Mouse (Mus musculus) hindbrain, embryonic 15.5 days (tissue): Measurements from ENCODE around the gene Lin9. TPM values are rescaled to one million over a fixed set of nuclear protein-coding genes. Genes with fewer than 3 reads are reported as not detected.

Experiments used
- ATAC-seq: fragments of 200-750 bp; cut with Nextera tagmentation; 2 replicates; pipeline ENCODE4 v1.8.0; 2017; ENCODE audit warnings: low read depth, moderate number of reproducible peaks, moderate TSS enrichment; ENCODE audit not compliant: low FRiP score
- H3K27ac ChIP-seq: fragments of 300-500 bp; sonication (generic); replicated peaks from 2 replicates; pipeline ENCODE4 v1.5.1; 2015; ENCODE audit warnings: mild to moderate bottlenecking, inconsistent platforms
- H3K27me3 ChIP-seq: fragments of 300-500 bp; sonication (generic); 2 replicates; pipeline ENCODE4 v1.6.1; 2015; ENCODE audit warnings: control low read depth, inconsistent platforms
- H3K36me3 ChIP-seq: fragments of 300-500 bp; sonication (generic); 2 replicates; pipeline ENCODE4 v1.6.1; 2015; ENCODE audit warnings: control low read depth, inconsistent platforms
- H3K4me1 ChIP-seq: fragments of 300-500 bp; sonication (generic); replicated peaks from 2 replicates; pipeline ENCODE4 v1.6.1; 2015; ENCODE audit warnings: control low read depth, inconsistent platforms
- H3K4me2 ChIP-seq: fragments of 300-500 bp; sonication (generic); 2 replicates; pipeline ENCODE4 v1.6.1; 2015; ENCODE audit warnings: moderate library complexity, mild to moderate bottlenecking, inconsistent platforms
- H3K4me3 ChIP-seq: fragments of 300-500 bp; sonication (generic); 2 replicates; pipeline ENCODE4 v1.5.1; 2015; ENCODE audit warnings: mild to moderate bottlenecking, inconsistent platforms
- H3K9ac ChIP-seq: fragments of 300-500 bp; sonication (generic); 2 replicates; pipeline ENCODE4 v1.6.1; 2015; ENCODE audit warnings: inconsistent platforms
- H3K9me3 ChIP-seq: fragments of 300-500 bp; sonication (generic); 2 replicates; pipeline ENCODE4 v1.6.1; 2016; ENCODE audit warnings: control low read depth, inconsistent platforms
- WGBS: fragments of 180-500 bp; shearing (Covaris S2); methylation state at CpG from one replicate; pipeline ENCODE4 v1.1.7; 2015; 5-methylcytosine and 5-hydroxymethylcytosine counted together
- polyA plus RNA-seq: library from polyadenylated mRNA; unstranded; fragments of >200 nt; fragmentation: Nextera tagmentation; extraction: Ambion mirVana; gene quantifications from 2 replicates; pipeline ENCODE4 v1.2.1, GENCODE M21; 2015

Gene Lin9
- polyA plus RNA-seq, 1 experiment from 2014 or later, result 9.5 TPM

GRCm38 (mm10) chr1:180718756-180719155 lies 77.8 kb downstream of the Lin9 start:
- Histone ChIP-seq H3K36me3 (no peaks in the 10 kb centered on the region), H3K27ac (no peak overlapping the region), H3K9ac (no peak overlapping the region), H3K4me3 (no peak overlapping the region), H3K27me3 (no peaks in the 10 kb centered on the region), H3K4me2 (no peak overlapping the region), H3K9me3 (no peaks in the 10 kb centered on the region), H3K4me1 (no peaks in the 10 kb centered on the region)
- no peak for ATAC-seq
- WGBS, result 81% methylated on average over 5 of the region's 5 CpGs

- ATAC-seq, result no peak
- no peak overlapping the region for H3K27ac ChIP-seq
- no peaks in the 10 kb centered on the region for H3K4me1 ChIP-seq
- 86% methylated on average over 6 of the region's 6 CpGs for WGBS
- H3K36me3 ChIP-seq, result no peaks in the 10 kb centered on the region
- no peaks in the 10 kb centered on the region for H3K9me3 ChIP-seq
- H3K9ac ChIP-seq, result no peak overlapping the region
- H3K4me2 ChIP-seq, result no peak overlapping the region
- no peaks in the 10 kb centered on the region for H3K27me3 ChIP-seq
- H3K4me3 ChIP-seq, result no peak overlapping the region
These were observed 78.5 kb downstream of the Lin9 start for GRCm38 (mm10) chr1:180719483-180719882.

- Histone ChIP-seq H3K9ac (no peak overlapping the region), H3K27me3 (no peaks in the 10 kb centered on the region), H3K36me3 (no peaks in the 10 kb centered on the region), H3K4me3 (no peak overlapping the region), H3K4me1 (peaks cover 6% of the 10 kb centered on the region), H3K9me3 (no peaks in the 10 kb centered on the region), H3K4me2 (no peak overlapping the region), H3K27ac (no peak overlapping the region)
- ATAC-seq, result peak; percentile 63; the same call in 1 of the 2 replicates
- WGBS, result 46% methylated on average over 5 of the region's 5 CpGs
These were observed 79.2 kb downstream of the Lin9 start for GRCm38 (mm10) chr1:180719951-180720689.

- no peak overlapping the region for H3K27ac ChIP-seq
- H3K4me1 ChIP-seq, result peaks cover 20% of the 10 kb centered on the region
- 45% methylated on average over 1 of the region's 1 CpGs for WGBS
- no peak overlapping the region for H3K9ac ChIP-seq
- H3K36me3 ChIP-seq, result no peaks in the 10 kb centered on the region
- no peaks in the 10 kb centered on the region for H3K27me3 ChIP-seq
- no peaks in the 10 kb centered on the region for H3K9me3 ChIP-seq
- H3K4me3 ChIP-seq, result no peak overlapping the region
- H3K4me2 ChIP-seq, result no peak overlapping the region
- ATAC-seq, result no peak
These were observed 81.7 kb downstream of the Lin9 start for GRCm38 (mm10) chr1:180722608-180723007.

GRCm38 (mm10) chr1:180723701-180724238 lies 82.8 kb downstream of the Lin9 start:
- Histone ChIP-seq H3K9me3 (no peaks in the 10 kb centered on the region), H3K4me1 (peaks cover 30% of the 10 kb centered on the region), H3K9ac (no peak overlapping the region), H3K36me3 (no peaks in the 10 kb centered on the region), H3K27ac (no peak overlapping the region), H3K4me3 (no peak overlapping the region), H3K4me2 (no peak overlapping the region), H3K27me3 (no peaks in the 10 kb centered on the region)
- ATAC-seq, result no peak
- WGBS, result 72% methylated on average over 1 of the region's 1 CpGs

- Histone ChIP-seq H3K9me3 (no peaks in the 10 kb centered on the region), H3K27ac (peak within 1 kb of the TSS; percentile 87), H3K36me3 (no peaks in the 10 kb centered on the region), H3K4me3 (peak within 1 kb of the TSS; percentile 90), H3K4me1 (peaks cover 35% of the 10 kb centered on the region), H3K4me2 (peak within 1 kb of the TSS; percentile 71), H3K27me3 (no peaks in the 10 kb centered on the region), H3K9ac (peak within 1 kb of the TSS; percentile 93)
- WGBS, result under 1% methylated on average over 52 of the region's 52 CpGs
- peak; percentile 96 for ATAC-seq
These were observed 84.8 kb downstream of the Lin9 start, which contains the start of gene Acbd3 for GRCm38 (mm10) chr1:180725704-180726179. TSS of gene Acbd3 (plus strand) at chr1:180726043.

- peak overlapping the region; percentile 87 for H3K27ac ChIP-seq
- H3K4me1 ChIP-seq, result peaks cover 35% of the 10 kb centered on the region
- peak; percentile 69 for ATAC-seq
- peak overlapping the region; percentile 93 for H3K9ac ChIP-seq
- H3K9me3 ChIP-seq, result no peaks in the 10 kb centered on the region
- 0% methylated on average over 38 of the region's 42 CpGs for WGBS
- no peaks in the 10 kb centered on the region for H3K36me3 ChIP-seq
- no peaks in the 10 kb centered on the region for H3K27me3 ChIP-seq
- peak overlapping the region; percentile 71 for H3K4me2 ChIP-seq
- peak overlapping the region; percentile 90 for H3K4me3 ChIP-seq
These were observed 85.2 kb downstream of the Lin9 start for GRCm38 (mm10) chr1:180726183-180726582.

GRCm38 (mm10) chr1:180729231-180729630 lies 88.3 kb downstream of the Lin9 start:
- Histone ChIP-seq H3K27ac (no peak overlapping the region), H3K9me3 (no peaks in the 10 kb centered on the region), H3K4me2 (no peak overlapping the region), H3K4me1 (peaks cover 35% of the 10 kb centered on the region), H3K27me3 (no peaks in the 10 kb centered on the region), H3K4me3 (no peak overlapping the region), H3K36me3 (peaks cover 1% of the 10 kb centered on the region), H3K9ac (no peak overlapping the region)
- WGBS, result 95% methylated on average over 3 of the region's 3 CpGs
- ATAC-seq, result no peak

Other genes starting within 250 kb of the Lin9 start
- gene Stum, start 157.6 kb upstream of the Lin9 start, polyA plus RNA-seq, result 12.7 and 14.1 TPM in 2 replicates
- 92.7 and 93.5 TPM in 2 replicates for gene Parp1, start 72.2 kb upstream of the Lin9 start, polyA plus RNA-seq
- 0.10 TPM in 1 of 2 replicates, not detected in the other for gene Mixl1, start 55.9 kb downstream of the Lin9 start, polyA plus RNA-seq
- 22.9 and 23.0 TPM in 2 replicates for gene Acbd3, start 84.9 kb downstream of the Lin9 start, polyA plus RNA-seq
- 2,665 and 2,688 TPM in 2 replicates for gene H3f3a, start 172.8 kb downstream of the Lin9 start, polyA plus RNA-seq
- 26.6 and 29.3 TPM in 2 replicates for gene Sde2, start 210.0 kb downstream of the Lin9 start, polyA plus RNA-seq